Mouse (Mus musculus) kidney, adult 9 months (tissue): Measurements from ENCODE around the gene Med18.
A peak's percentile ranks its signal among the peaks of the same experiment; 100 is the strongest.
"Not testable (repeated sequence)": the region's sequence is repeated elsewhere in the genome, so short reads cannot be mapped to it uniquely, and the experiment has no call there.

Source experiments
- DNase-seq: peaks from one replicate; pipeline ENCODE4 v3.0.0; 2022

Med18 gene

GRCm38 (mm10) chr4:132415966-132416365, 47.8 kb downstream of the Med18 start:
- peak; percentile 80 for DNase-seq

GRCm38 (mm10) chr4:132413257-132413656, 50.5 kb downstream of the Med18 start:
- not testable (repeated sequence) for DNase-seq

- no peak for DNase-seq
Measured at GRCm38 (mm10) chr4:132411322-132412094, 52.2 kb downstream of the Med18 start.

- no peak for DNase-seq
Measured at GRCm38 (mm10) chr4:132409587-132410229, 54.0 kb downstream of the Med18 start.
